Mouse (Mus musculus) liver, embryonic 14.5 days (tissue): ENCODE measurements around the gene AA986860. TPM values are rescaled to one million over a fixed set of nuclear protein-coding genes. Genes with fewer than 3 reads are reported as not detected.

Experiments
- ATAC-seq: fragments of 200-750 bp; cut with Nextera tagmentation; 2 replicates; pipeline ENCODE4 v1.8.0; 2017; ENCODE audit warnings: moderate number of reproducible peaks, mild to moderate bottlenecking, moderate library complexity; ENCODE audit not compliant: insufficient read depth
- DNase-seq, 3 experiments: peaks; one replicate each; pipeline ENCODE4 v3.0.0-alpha.2; 2012 to 2013; ENCODE audit warnings: low read depth in 3 of 3, low spot score in 3 of 3
- H3K27ac ChIP-seq: fragments of 300-500 bp; sonication (generic); 2 replicates; pipeline ENCODE4 v1.5.1; 2014; ENCODE audit warnings: moderate library complexity, mild to moderate bottlenecking, control low read depth, inconsistent platforms
- H3K27me3 ChIP-seq: fragments of 300-500 bp; sonication (generic); 2 replicates; pipeline ENCODE4 v1.6.1; 2014; ENCODE audit warnings: mild to moderate bottlenecking, low read length, moderate library complexity; ENCODE audit not compliant: control insufficient read depth, insufficient read depth
- H3K36me3 ChIP-seq: fragments of 300-500 bp; sonication (generic); replicated peaks from 2 replicates; pipeline ENCODE4 v1.6.1; 2014; ENCODE audit warnings: low read depth; ENCODE audit not compliant: control insufficient read depth, insufficient read depth
- H3K4me1 ChIP-seq, 2 experiments: fragments of 200-500 bp in 1 of 2; fragments of 300-500 bp in 1 of 2; sonication (generic) in 1 of 2; replicated peaks; 2 replicates each; pipeline ENCODE4 v1.6.1; 2012 to 2014; ENCODE audit warnings: antibody characterized with exemption in 1 of 2, inconsistent platforms in 1 of 2, low read length in 1 of 2; ENCODE audit not compliant: control insufficient read depth in 2 of 2, insufficient read depth in 2 of 2
- H3K4me2 ChIP-seq: fragments of 300-500 bp; sonication (generic); 2 replicates; pipeline ENCODE4 v1.6.1; 2014; ENCODE audit warnings: low read depth, mild to moderate bottlenecking, control low read depth, moderate library complexity
- H3K4me3 ChIP-seq, 2 experiments: fragments of 200-500 bp in 1 of 2; fragments of 300-500 bp in 1 of 2; sonication (generic) in 1 of 2; 2 replicates each; pipeline ENCODE4 v1.5.1; 2012 to 2014; ENCODE audit warnings: low read depth in 2 of 2, low read length in 2 of 2, mild to moderate bottlenecking in 2 of 2, control low read depth in 1 of 2, inconsistent platforms in 1 of 2, moderate library complexity in 1 of 2; ENCODE audit not compliant: insufficient read depth in 1 of 2
- H3K9ac ChIP-seq: fragments of 300-500 bp; sonication (generic); replicated peaks from 2 replicates; pipeline ENCODE4 v1.6.1; 2014; ENCODE audit warnings: mild to moderate bottlenecking, control low read depth, moderate library complexity
- H3K9me3 ChIP-seq: fragments of 300-500 bp; sonication (generic); 2 replicates; pipeline ENCODE4 v1.6.1; 2016; ENCODE audit warnings: low read length, mixed read lengths; ENCODE audit not compliant: control insufficient read depth
- CTCF ChIP-seq: IDR thresholded peaks from 2 replicates; pipeline ENCODE4 v1.5.1; 2016; ENCODE audit warnings: antibody characterized with exemption, low read depth, control low read depth
- EP300 ChIP-seq: IDR thresholded peaks from 2 replicates; pipeline ENCODE4 v1.6.1; 2016; ENCODE audit warnings: antibody characterized with exemption, low read depth
- WGBS: fragments of 180-500 bp; shearing (Covaris S2); extraction: QIAGEN DNeasy Blood & Tissue Kit; methylation state at CpG from one replicate; pipeline ENCODE4 v1.1.7; 2014; ENCODE audit not compliant: insufficient replicate concordance; 5-methylcytosine and 5-hydroxymethylcytosine counted together
- polyA plus RNA-seq, 2 experiments: library from polyadenylated mRNA; depleted of rRNA in 1 of 2; stranded (reverse) in 1 of 2; unstranded in 1 of 2; fragments of >200 nt; fragmentation: Nextera tagmentation in 1 of 2; extraction: Ambion mirVana in 1 of 2; gene quantifications; 2 replicates each; pipeline versions ENCODE4 v1.2.1 to v1.2.3; 2012 to 2014

The AA986860 gene
- polyA plus RNA-seq, 2 experiments, result 3.7 to 5.3 TPM

DNA sequence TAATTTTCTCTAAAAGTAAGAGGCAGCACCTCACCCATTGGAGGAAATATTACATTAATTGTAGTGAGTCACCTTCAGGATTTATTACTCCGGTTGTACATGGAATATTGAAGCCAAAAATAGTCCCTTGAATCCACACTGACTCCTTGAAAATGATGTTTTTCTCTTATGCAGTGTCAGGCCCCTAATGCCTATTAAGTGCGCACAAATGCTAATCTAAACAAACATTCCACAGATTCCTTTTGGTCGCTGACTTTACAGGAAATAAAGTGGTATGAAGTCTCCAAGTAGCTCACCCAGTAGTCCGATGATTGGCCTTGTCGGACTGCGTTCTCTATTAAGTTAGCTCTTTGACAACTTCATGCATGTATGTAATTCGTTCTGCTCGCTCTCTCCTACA is 3.1 kb downstream of the AA986860 start:
- Histone ChIP-seq H3K9me3 (no peaks in the 10 kb centered on the region), H3K4me3 (no peak overlapping the region; a peak in 1 of 4 replicates), H3K27ac (0 out of 2 replicates have a peak overlapping the region, but pooled peaks have one; percentile 16), H3K4me2 (peak overlapping the region; percentile 89), H3K4me1 (peaks cover 71 to 74% of the 10 kb centered on the region in 2 experiments), H3K27me3 (no peaks in the 10 kb centered on the region), H3K36me3 (peaks cover 11% of the 10 kb centered on the region), H3K9ac (no peak overlapping the region)
- 83% methylated on average over 8 of the region's 8 CpGs for WGBS
- no peak for DNase-seq
- ATAC-seq, result no peak
- TF ChIP-seq CTCF, result no peak
- TF ChIP-seq EP300, result no peak

DNA sequence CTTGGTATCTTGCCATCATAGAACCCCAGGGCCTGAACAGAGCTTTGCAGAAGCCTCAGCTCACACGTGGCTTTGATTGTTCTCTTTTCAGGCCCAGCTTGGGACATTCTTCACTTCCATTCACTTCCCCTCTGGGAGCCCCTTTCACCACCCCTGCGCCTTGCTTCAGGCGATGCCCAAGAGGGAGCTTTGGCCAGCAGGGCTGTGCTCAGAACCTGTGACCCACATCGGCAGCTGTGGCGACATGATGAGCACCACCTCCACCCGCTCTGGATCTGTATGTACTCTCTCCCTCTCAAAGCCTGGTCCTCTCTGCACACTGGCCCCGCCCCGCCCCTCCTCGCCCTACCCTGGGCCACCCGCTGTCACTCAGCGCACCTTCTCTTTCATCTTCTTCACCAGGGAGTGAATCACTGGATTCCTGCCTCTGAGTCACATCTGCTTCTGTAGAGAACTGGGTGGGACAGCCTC is 5.7 kb downstream of the AA986860 start:
- Histone ChIP-seq H3K27ac (peak overlapping the region; percentile 99; the same call in 1 of the 2 replicates), H3K27me3 (no peaks in the 10 kb centered on the region), H3K4me2 (peak overlapping the region; percentile 42), H3K9me3 (no peaks in the 10 kb centered on the region), H3K4me3 (no peak overlapping the region), H3K36me3 (peaks cover 15% of the 10 kb centered on the region), H3K4me1 (peaks cover 69 to 80% of the 10 kb centered on the region in 2 experiments), H3K9ac (no peak overlapping the region; the same call in 1 of the 2 replicates)
- WGBS, result 61% methylated on average over 11 of the region's 11 CpGs
- ATAC-seq (no peak), DNase-seq (no peak)
- TF ChIP-seq EP300 (no peak), CTCF (no peak)

DNA sequence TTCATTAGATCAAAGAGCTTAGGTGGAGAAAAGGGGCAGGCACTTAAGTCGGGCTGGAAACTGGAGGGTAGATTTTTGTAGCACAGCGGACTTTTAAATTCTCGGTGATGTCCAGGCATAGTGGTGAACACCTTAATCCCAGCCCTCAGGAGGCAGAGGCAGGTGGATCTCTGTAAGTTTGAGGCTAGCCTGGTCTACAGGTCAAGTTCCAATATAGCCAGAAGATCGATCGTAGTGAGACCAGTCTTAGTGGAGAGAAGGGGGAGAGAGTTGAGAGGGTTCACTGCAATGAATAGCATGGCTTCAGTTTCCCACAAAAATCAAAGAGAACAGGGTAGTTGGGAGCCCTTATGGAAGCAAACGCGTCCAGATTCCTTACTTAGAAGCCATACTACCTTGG is 6.1 kb downstream of the AA986860 start:
- ATAC-seq, result no peak
- Histone ChIP-seq H3K9ac (no peak overlapping the region; the same call in 1 of the 2 replicates), H3K4me3 (no peak overlapping the region), H3K9me3 (no peaks in the 10 kb centered on the region), H3K36me3 (peaks cover 20% of the 10 kb centered on the region), H3K4me1 (peaks cover 74 to 83% of the 10 kb centered on the region in 2 experiments), H3K27ac (peak overlapping the region; percentile 99), H3K27me3 (no peaks in the 10 kb centered on the region), H3K4me2 (peak overlapping the region; percentile 97)
- DNase-seq, result no peak
- 94% methylated on average over 7 of the region's 7 CpGs for WGBS
- TF ChIP-seq EP300 (no peak), CTCF (no peak)

DNA sequence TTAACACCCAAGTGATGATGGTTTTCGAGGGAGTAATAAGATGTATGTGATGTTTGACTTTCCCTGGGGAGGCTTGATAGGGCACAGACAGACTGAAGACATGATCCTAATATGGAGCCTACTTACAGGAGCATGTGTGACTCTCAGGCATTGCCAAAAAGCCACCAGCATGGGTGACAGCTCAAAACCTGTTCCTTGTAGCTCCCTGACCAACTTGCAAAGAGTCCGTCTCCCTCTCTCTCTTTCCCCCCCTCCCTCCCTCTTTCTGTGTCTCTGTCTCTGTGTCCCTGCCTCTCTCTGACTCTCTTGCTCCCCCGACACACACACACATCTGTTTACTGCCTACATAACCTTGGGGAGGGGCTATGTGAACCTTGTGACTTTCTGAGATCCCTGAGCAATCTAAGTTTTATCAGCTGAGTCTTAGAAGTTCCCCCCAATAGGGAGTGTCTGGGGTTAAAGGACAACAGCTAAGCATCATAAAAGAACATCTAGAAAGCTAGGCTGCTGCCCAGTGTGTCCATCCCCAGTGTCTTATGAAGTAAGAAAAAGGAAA is 6.9 kb downstream of the AA986860 start:
- peaks cover 76 to 83% of the 10 kb centered on the region in 2 experiments for H3K4me1 ChIP-seq
- DNase-seq (no peak), ATAC-seq (no peak)
- peak overlapping the region in 1 of 2 experiments; percentile 74; a peak in 1 of 4 replicates for H3K4me3 ChIP-seq
- TF ChIP-seq EP300 (no peak), CTCF (no peak)
- H3K27ac ChIP-seq, result peak overlapping the region; percentile 99
- WGBS, result 64% methylated on average over 3 of the region's 3 CpGs
- no peaks in the 10 kb centered on the region for H3K9me3 ChIP-seq
- H3K9ac ChIP-seq, result peak overlapping the region; percentile 51
- peaks cover 27% of the 10 kb centered on the region for H3K36me3 ChIP-seq
- peak overlapping the region; percentile 97 for H3K4me2 ChIP-seq
- H3K27me3 ChIP-seq, result no peaks in the 10 kb centered on the region

DNA sequence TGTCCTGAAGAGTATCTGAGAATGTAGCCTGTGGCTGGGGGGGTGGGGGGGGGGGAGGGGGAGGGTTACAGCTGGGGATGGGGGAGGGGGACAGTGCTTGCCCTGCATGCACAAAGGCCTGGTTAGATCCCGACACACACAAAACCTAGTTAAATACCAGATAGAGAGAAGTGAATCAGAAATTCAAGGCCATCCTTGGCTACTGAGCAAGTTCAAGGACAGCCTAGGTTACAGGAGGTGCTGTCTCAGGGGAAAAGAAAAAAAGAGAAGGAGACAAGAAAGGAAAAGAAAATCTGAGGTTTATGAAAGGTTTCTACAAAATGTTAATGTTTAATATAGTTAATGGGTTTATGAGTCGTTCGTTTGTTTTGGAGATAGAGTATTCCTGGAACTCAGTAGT is 7.9 kb downstream of the AA986860 start:
- no peaks in the 10 kb centered on the region for H3K27me3 ChIP-seq
- peak overlapping the region; percentile 99 for H3K27ac ChIP-seq
- peak overlapping the region in 1 of 2 experiments; percentile 74; a peak in 2 of 4 replicates for H3K4me3 ChIP-seq
- peak overlapping the region; percentile 97 for H3K4me2 ChIP-seq
- ATAC-seq (no peak), DNase-seq (no peak)
- no peak for TF ChIP-seq CTCF
- TF ChIP-seq EP300, result no peak
- H3K9ac ChIP-seq, result peak overlapping the region; percentile 98
- 19% methylated on average over 3 of the region's 3 CpGs for WGBS
- H3K36me3 ChIP-seq, result peaks cover 27% of the 10 kb centered on the region
- H3K9me3 ChIP-seq, result no peaks in the 10 kb centered on the region
- peaks cover 78 to 83% of the 10 kb centered on the region in 2 experiments for H3K4me1 ChIP-seq
